Mouse (Mus musculus) lung, postnatal 0 days (tissue): ENCODE measurements at regions not wholly inside any gene's neighbourhood (a gene's known extent, or its start where the extent isn't known, plus 50 kb on each side); places are given as distances from the start of the nearest gene placed in this dataset.

Experiments
- ATAC-seq: fragments of 200-750 bp; cut with Nextera tagmentation; 2 replicates; pipeline ENCODE4 v1.8.0; 2017; ENCODE audit warnings: moderate library complexity
- DNase-seq: peaks from one replicate; pipeline ENCODE4 v3.0.0-alpha.2; 2016; ENCODE audit warnings: low spot score
- H3K27ac ChIP-seq: fragments of 300-500 bp; sonication (generic); 2 replicates; pipeline ENCODE4 v1.5.1; 2014; ENCODE audit warnings: antibody characterized with exemption, mild to moderate bottlenecking, low read length, mixed read lengths
- H3K27me3 ChIP-seq: fragments of 300-500 bp; sonication (generic); replicated peaks from 2 replicates; pipeline ENCODE4 v1.6.1; 2014; ENCODE audit warnings: low read length, mixed read lengths; ENCODE audit not compliant: insufficient read depth
- H3K36me3 ChIP-seq: fragments of 300-500 bp; sonication (generic); 2 replicates; pipeline ENCODE4 v1.6.1; 2014; ENCODE audit warnings: low read length, mixed read lengths; ENCODE audit not compliant: insufficient read depth
- H3K4me1 ChIP-seq: fragments of 300-500 bp; sonication (generic); 2 replicates; pipeline ENCODE4 v1.6.1; 2014; ENCODE audit warnings: antibody characterized with exemption, low read depth, low read length, mixed read lengths; ENCODE audit not compliant: insufficient read depth
- H3K4me2 ChIP-seq: fragments of 300-500 bp; sonication (generic); replicated peaks from 2 replicates; pipeline ENCODE4 v1.6.1; 2014; ENCODE audit warnings: low read depth, mild to moderate bottlenecking, low read length, moderate library complexity, mixed read lengths
- H3K4me3 ChIP-seq: fragments of 300-500 bp; sonication (generic); 2 replicates; pipeline ENCODE4 v1.5.1; 2014; ENCODE audit warnings: low read depth, low read length
- H3K9ac ChIP-seq: fragments of 300-500 bp; sonication (generic); replicated peaks from 2 replicates; pipeline ENCODE4 v1.6.1; 2014; ENCODE audit warnings: low read depth, mild to moderate bottlenecking
- H3K9me3 ChIP-seq: fragments of 300-500 bp; sonication (generic); 2 replicates; pipeline ENCODE4 v1.6.1; 2016; ENCODE audit warnings: low read length, mixed read lengths
- CTCF ChIP-seq: IDR thresholded peaks from 2 replicates; pipeline ENCODE4 v1.5.1; 2016; ENCODE audit warnings: antibody characterized with exemption, mild to moderate bottlenecking
- EP300 ChIP-seq: IDR thresholded peaks from 2 replicates; pipeline ENCODE4 v1.6.1; 2016; ENCODE audit warnings: antibody characterized with exemption, mild to moderate bottlenecking, control low read depth
- WGBS: fragments of 180-500 bp; shearing (Covaris S2); extraction: QIAGEN DNeasy Blood & Tissue Kit; methylation state at CpG from one replicate; pipeline ENCODE4 v1.1.7; 2014; 5-methylcytosine and 5-hydroxymethylcytosine counted together

- DNase-seq = no peak
- Histone ChIP-seq H3K36me3 (no peaks in the 10 kb centered on the region), H3K9ac (no peak overlapping the region), H3K4me3 (no peak overlapping the region), H3K4me2 (no peak overlapping the region), H3K4me1 (peaks cover 11% of the 10 kb centered on the region; the same call in 1 of the 2 replicates), H3K27ac (no peak overlapping the region), H3K9me3 (no peaks in the 10 kb centered on the region), H3K27me3 (no peaks in the 10 kb centered on the region)
- TF ChIP-seq EP300 = no peak
- TF ChIP-seq CTCF = no peak
- 96% methylated on average over 6 of the region's 6 CpGs for WGBS
- no peak for ATAC-seq
Measured at GRCm38 (mm10) chr13:60481946-60482345, 119.8 kb upstream of the Dapk1 start.

GRCm38 (mm10) chr13:60486105-60486504, 115.6 kb upstream of the Dapk1 start:
- H3K9ac ChIP-seq = no peak overlapping the region
- DNase-seq (peak; percentile 82), ATAC-seq (peak; percentile 67)
- no peaks in the 10 kb centered on the region for H3K36me3 ChIP-seq
- H3K4me3 ChIP-seq = no peak overlapping the region
- H3K4me1 ChIP-seq = peaks cover 11% of the 10 kb centered on the region; the same call in 1 of the 2 replicates
- WGBS = 43% methylated on average over 2 of the region's 2 CpGs
- H3K9me3 ChIP-seq = no peaks in the 10 kb centered on the region
- H3K4me2 ChIP-seq = no peak overlapping the region
- no peaks in the 10 kb centered on the region for H3K27me3 ChIP-seq
- TF ChIP-seq EP300 (peak; percentile 60), CTCF (no peak)
- no peak overlapping the region for H3K27ac ChIP-seq

- Histone ChIP-seq H3K4me3 (no peak overlapping the region), H3K9ac (no peak overlapping the region), H3K27me3 (no peaks in the 10 kb centered on the region), H3K36me3 (no peaks in the 10 kb centered on the region), H3K9me3 (no peaks in the 10 kb centered on the region), H3K4me2 (no peak overlapping the region), H3K27ac (no peak overlapping the region), H3K4me1 (peaks cover 10% of the 10 kb centered on the region; the same call in 1 of the 2 replicates)
- ATAC-seq (no peak), DNase-seq (no peak)
- WGBS = 92% methylated on average over 5 of the region's 5 CpGs
- TF ChIP-seq EP300 (no peak), CTCF (no peak)
Measured at GRCm38 (mm10) chr13:60486871-60487270, 114.9 kb upstream of the Dapk1 start.

- H3K4me2 ChIP-seq = no peak overlapping the region
- DNase-seq = peak; percentile 52
- TF ChIP-seq EP300 (no peak), CTCF (no peak)
- H3K27ac ChIP-seq = peak overlapping the region; percentile 58
- H3K9ac ChIP-seq = no peak overlapping the region
- H3K36me3 ChIP-seq = no peaks in the 10 kb centered on the region
- H3K9me3 ChIP-seq = no peaks in the 10 kb centered on the region
- no peak overlapping the region for H3K4me3 ChIP-seq
- H3K27me3 ChIP-seq = no peaks in the 10 kb centered on the region
- 26% methylated on average over 13 of the region's 13 CpGs for WGBS
- ATAC-seq = peak; percentile 65
- peaks cover 10% of the 10 kb centered on the region; the same call in 1 of the 2 replicates for H3K4me1 ChIP-seq
Measured at GRCm38 (mm10) chr13:60488131-60488883, 113.4 kb upstream of the Dapk1 start.

GRCm38 (mm10) chr13:60488884-60489265, 112.9 kb upstream of the Dapk1 start:
- H3K9me3 ChIP-seq = no peaks in the 10 kb centered on the region
- H3K4me2 ChIP-seq = no peak overlapping the region
- no peak for ATAC-seq
- DNase-seq = no peak
- H3K27ac ChIP-seq = peak overlapping the region; percentile 58; the same call in 1 of the 2 replicates
- no peaks in the 10 kb centered on the region for H3K36me3 ChIP-seq
- peaks cover 10% of the 10 kb centered on the region; the same call in 1 of the 2 replicates for H3K4me1 ChIP-seq
- no peaks in the 10 kb centered on the region for H3K27me3 ChIP-seq
- no peak overlapping the region for H3K4me3 ChIP-seq
- H3K9ac ChIP-seq = no peak overlapping the region
- 62% methylated on average over 4 of the region's 4 CpGs for WGBS
- TF ChIP-seq CTCF (no peak), EP300 (no peak)

- Histone ChIP-seq H3K27ac (no peak overlapping the region), H3K4me3 (no peak overlapping the region), H3K4me2 (no peak overlapping the region), H3K36me3 (no peaks in the 10 kb centered on the region), H3K27me3 (no peaks in the 10 kb centered on the region), H3K9ac (no peak overlapping the region), H3K9me3 (no peaks in the 10 kb centered on the region), H3K4me1 (peaks cover 10% of the 10 kb centered on the region; the same call in 1 of the 2 replicates)
- TF ChIP-seq EP300 = no peak
- WGBS = 43% methylated on average over 16 of the region's 16 CpGs
- no peak for ATAC-seq
- no peak for DNase-seq
Measured at GRCm38 (mm10) chr13:60491948-60492464, 109.7 kb upstream of the Dapk1 start.
